Mouse (Mus musculus): ENCODE results near the gene Prpf4. TPM values are rescaled to one million over a fixed set of nuclear protein-coding genes. Genes with fewer than 3 reads are reported as not detected.

Gene Prpf4
- total RNA-seq (2023): 24.8 TPM

DNA sequence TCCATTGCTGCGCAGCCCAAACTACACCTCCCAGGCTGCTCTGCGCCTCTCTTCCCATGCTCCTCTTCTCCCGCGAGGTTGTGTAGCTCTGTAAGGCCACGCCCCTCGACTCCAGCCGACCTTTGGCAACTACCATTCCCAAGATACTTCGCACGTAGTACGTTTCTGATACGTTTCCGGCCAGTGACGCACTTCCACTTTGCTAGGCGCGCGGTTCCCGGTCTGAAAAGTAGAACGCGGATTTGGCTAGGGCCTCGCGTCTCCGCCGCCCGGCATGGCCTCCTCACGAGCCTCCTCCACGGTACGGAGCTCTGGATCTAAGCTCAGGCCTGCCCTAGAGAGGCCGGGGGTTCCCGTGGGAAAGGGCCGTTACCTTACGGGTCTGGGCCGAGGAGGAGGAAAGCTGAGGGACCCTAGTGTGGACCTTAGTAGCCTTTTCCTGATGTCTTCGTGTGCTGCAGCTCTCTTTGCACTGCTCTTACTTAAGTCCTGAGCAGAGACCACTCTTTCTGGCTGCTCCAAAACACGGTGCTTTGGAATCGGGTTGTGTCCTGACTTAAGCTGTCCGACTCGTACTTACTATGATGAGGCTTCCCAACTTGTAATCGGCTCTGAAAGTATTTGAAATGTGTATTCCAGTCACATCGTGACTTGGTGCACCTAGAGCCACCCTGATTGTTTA, at the start of gene Prpf4, which contains the start of gene Cdc26:
Gene Prpf4 (plus strand): TSS at position 197 of the 682 bp plus-strand sequence.
Gene Cdc26 (minus strand): TSS at position 42 of the 682 bp plus-strand sequence.

DNA sequence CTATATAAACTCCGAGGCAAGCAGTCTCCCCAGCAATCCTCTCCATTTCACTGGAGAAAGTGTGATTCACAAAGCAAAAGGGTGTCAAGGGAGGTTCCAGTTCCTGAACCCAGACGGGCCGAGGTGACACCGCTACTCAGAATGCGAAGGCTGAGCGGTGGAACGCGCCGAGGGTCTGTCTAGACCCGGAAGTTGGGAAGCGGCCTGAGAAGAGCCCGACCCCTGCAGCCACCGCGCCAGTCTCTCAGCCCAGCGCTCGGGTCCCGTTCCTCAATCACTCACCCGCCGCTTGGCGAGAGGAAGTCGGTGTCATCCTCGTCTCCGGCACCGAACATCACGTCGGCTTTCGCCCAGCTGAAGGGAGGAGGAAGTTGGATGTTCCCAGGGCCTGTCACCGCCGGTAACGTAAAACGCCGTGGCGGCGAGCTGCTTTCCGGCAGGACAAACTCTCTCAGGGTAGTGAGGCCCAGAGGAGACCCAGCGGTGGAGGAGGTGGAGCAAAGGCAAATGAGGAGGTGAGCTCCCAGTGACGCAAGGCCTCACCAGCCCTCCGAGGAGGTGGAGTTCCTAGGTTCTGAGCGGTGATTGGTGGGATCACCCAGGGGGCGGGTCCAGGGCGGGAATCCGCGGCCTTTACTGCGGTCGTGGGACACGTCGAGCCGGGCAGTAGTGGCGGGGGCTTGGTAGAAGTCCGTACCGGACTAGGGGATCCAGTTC, 48.4 kb upstream of the Prpf4 start, which contains the start of the genes Fkbp15 and Slc31a1:
Gene Fkbp15 (minus strand): TSS at position 461 of the 717 bp plus-strand sequence.
Gene Slc31a1 (plus strand): TSS at position 640 of the 717 bp plus-strand sequence.

DNA sequence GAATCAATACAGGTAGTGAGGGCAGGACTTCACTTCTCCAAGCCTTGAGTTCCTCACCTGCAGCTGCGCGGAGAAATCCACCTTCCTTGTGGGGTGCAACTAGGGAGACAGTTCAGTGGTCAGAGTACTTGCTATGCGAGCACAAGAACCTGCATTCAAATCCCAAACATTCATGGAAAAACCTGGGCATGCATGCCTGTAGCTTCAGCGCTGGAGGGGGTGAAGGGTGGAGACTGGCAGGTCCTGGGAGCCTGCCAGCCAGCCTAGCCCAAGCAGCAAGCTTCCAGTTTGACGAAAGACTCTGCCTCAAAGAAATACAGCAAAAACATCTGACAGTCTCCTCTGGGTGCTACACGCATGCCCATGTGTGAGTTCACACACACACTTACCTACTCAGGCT, 26.5 kb downstream of the Prpf4 start, which contains the start of gene Rnf183:
Gene Rnf183 (minus strand): TSS at position 172 of the 400 bp plus-strand sequence.

DNA sequence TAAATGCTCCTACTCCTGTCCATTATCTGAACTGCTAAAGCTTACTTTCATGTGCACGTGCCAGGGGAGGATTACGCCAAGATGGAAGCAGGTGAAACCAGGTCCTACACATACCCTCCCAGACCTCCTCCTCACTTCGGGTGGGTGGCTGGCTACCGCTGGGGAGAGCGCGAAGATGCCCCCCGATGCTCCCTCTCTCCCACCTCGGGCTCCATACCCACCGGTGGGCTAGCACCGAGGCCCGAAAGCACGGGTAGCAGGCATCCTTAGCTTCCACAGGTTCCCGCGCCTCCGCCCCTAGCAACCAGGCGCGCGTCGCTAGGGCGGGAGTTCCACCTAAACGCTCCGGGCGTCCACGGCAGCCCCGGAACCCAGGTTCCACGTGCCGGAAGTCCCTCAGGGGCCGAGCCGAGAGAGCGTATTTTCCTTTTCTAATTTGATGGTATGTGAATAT, 62.0 kb downstream of the Prpf4 start, which contains the start of gene Wdr31:
Gene Wdr31 (minus strand): TSS at position 299 of the 454 bp plus-strand sequence.

Other genes starting within 250 kb of the Prpf4 start
- gene Zfp37, start 177.8 kb upstream of the Prpf4 start, total RNA-seq (2023): not detected
- 3.6 TPM for gene Slc31a2, start 146.2 kb upstream of the Prpf4 start, total RNA-seq (2023)
- 85.9 TPM for gene Fkbp15, start 48.2 kb upstream of the Prpf4 start, total RNA-seq (2023)
- 8.1 TPM for gene Slc31a1, start 48.1 kb upstream of the Prpf4 start, total RNA-seq (2023)
- 46.1 TPM for gene Cdc26, start 155 bp upstream of the Prpf4 start, total RNA-seq (2023)
- gene Rnf183, start 26.5 kb downstream of the Prpf4 start, total RNA-seq (2023): not detected
- gene Wdr31, start 62.1 kb downstream of the Prpf4 start, total RNA-seq (2023): not detected
- gene Bspry, start 71.3 kb downstream of the Prpf4 start, total RNA-seq (2023): 0.95 TPM
- gene Hdhd3, start 94.7 kb downstream of the Prpf4 start, total RNA-seq (2023): not detected
- 13.2 TPM for gene Alad, start 111.1 kb downstream of the Prpf4 start, total RNA-seq (2023)
- 20.5 TPM for gene Pole3, start 116.3 kb downstream of the Prpf4 start, total RNA-seq (2023)
- gene 4933430I17Rik, start 116.6 kb downstream of the Prpf4 start, total RNA-seq (2023): 2.5 TPM
- gene Rgs3, start 151.1 kb downstream of the Prpf4 start, total RNA-seq (2023): 77.5 TPM